Mouse (Mus musculus) MEL (cell line): ENCODE results near the gene Ube2u.

Source experiments
- BHLHE40 ChIP-seq: IDR thresholded peaks from 2 replicates; pipeline ENCODE4 v1.6.1; 2012; ENCODE audit warnings: low read depth, mild to moderate bottlenecking, inconsistent platforms, low read length, improper control_type of control experiment, borderline replicate concordance
- ELF1 ChIP-seq: IDR thresholded peaks from 2 replicates; pipeline ENCODE4 v1.6.1; 2014; ENCODE audit warnings: low read depth, mild to moderate bottlenecking, inconsistent platforms, low read length, improper control_type of control experiment, moderate library complexity
- TAL1 ChIP-seq: IDR thresholded peaks from 2 replicates; pipeline ENCODE4 v1.6.1; 2012; ENCODE audit warnings: mild to moderate bottlenecking, inconsistent platforms, low read length, moderate library complexity, mixed read lengths

- TF ChIP-seq BHLHE40 (no peak), ELF1 (no peak), TAL1 (no peak)
These were observed 74.6 kb downstream of the Ube2u start for GRCm38 (mm10) chr4:100553296-100553695.
